ENCODE assay signal across 21 mouse cellular contexts in genomic region chr10:12339704-12340558, GRCm38 (mm10).
DNase-seq lines count a peak whose midpoint lies in the region; ATAC-seq and TF ChIP-seq lines count a peak whose summit lies in the region.
"Had no signal": no experiment of that assay in that cellular context is flagged by ENCODE, and none has a peak within 500 bp of the region (broad histone marks: within the 10 kb centered on the region; RNA-seq: fewer than 3 reads in every experiment).

No protein-coding gene starts in this region.

- no peak for DNase-seq in hindbrain, embryonic 11.5 days (ENCODE audit: low spot score)
- DNase-seq in layer of hippocampus, postnatal 14 days (ENCODE audit: low spot score in 2 of 2): peak; percentile 32 to 58
- DNase-seq in layer of hippocampus, postnatal 10 days (ENCODE audit: low spot score in 2 of 2): no peak
- DNase-seq in forebrain, postnatal 0 days: peak; percentile 4
- DNase-seq in telencephalon, adult 2 months (ENCODE audit: low read depth, low spot score): peak; percentile 22
- DNase-seq in adrenal gland, adult 2 months: no peak
- DNase-seq: B cell, adult 2 months; cerebellum, adult 9-10 months; gastrocnemius, postnatal 14 days; heart, postnatal 4 days; kidney, adult 8-10 months; kidney, postnatal 36 days; left cerebral cortex, postnatal 4 days; liver; right cerebral cortex, postnatal 14 days; spleen, adult 18-20 months had no signal

- H3K4me2 ChIP-seq in hindbrain, embryonic 13.5 days: no peak overlapping the region
- no peak overlapping the region for H3K4me2 ChIP-seq in hindbrain, embryonic 11.5 days (replicated peaks; ENCODE audit: low read depth, low read length)
- no peak overlapping the region for H3K4me2 ChIP-seq in forebrain, postnatal 0 days (ENCODE audit: low read depth)
- H3K4me2 ChIP-seq: heart, embryonic 15.5 days had no signal

- no peak overlapping the region for H3K4me3 ChIP-seq in hindbrain, embryonic 13.5 days
- H3K4me3 ChIP-seq in hindbrain, embryonic 11.5 days (ENCODE audit: low read depth, low read length): no peak overlapping the region
- H3K4me3 ChIP-seq in forebrain, postnatal 0 days (ENCODE audit: low read depth, low read length): no peak overlapping the region
- H3K4me3 ChIP-seq: embryonic facial prominence, embryonic 10.5 days; heart, embryonic 15.5 days; left cerebral cortex, adult 2 months had no signal

- ATAC-seq in hindbrain, embryonic 13.5 days (ENCODE audit: low FRiP score): peak; percentile 67; the same call in 1 of the 2 replicates
- no peak for ATAC-seq in hindbrain, embryonic 11.5 days (ENCODE audit: low FRiP score)
- ATAC-seq in forebrain, postnatal 0 days: peak; percentile 57
- ATAC-seq: lung, postnatal 0 days had no signal

- peaks cover 15% of the 10 kb centered on the region for H3K4me1 ChIP-seq in hindbrain, embryonic 13.5 days (replicated peaks)
- no peaks in the 10 kb centered on the region for H3K4me1 ChIP-seq in hindbrain, embryonic 11.5 days (replicated peaks; ENCODE audit: control insufficient read depth, insufficient read depth, low read length)
- peaks cover 13% of the 10 kb centered on the region; the same call in 1 of the 2 replicates for H3K4me1 ChIP-seq in forebrain, postnatal 0 days (ENCODE audit: insufficient read depth)
- H3K4me1 ChIP-seq: embryonic facial prominence, embryonic 10.5 days; heart, embryonic 15.5 days had no signal

- H3K9me3 ChIP-seq in hindbrain, embryonic 13.5 days: no peaks in the 10 kb centered on the region
- no peaks in the 10 kb centered on the region for H3K9me3 ChIP-seq in hindbrain, embryonic 11.5 days (ENCODE audit: control insufficient read depth, low read length)
- H3K9me3 ChIP-seq in forebrain, postnatal 0 days (ENCODE audit: low read length): no peaks in the 10 kb centered on the region
- H3K9me3 ChIP-seq: embryonic facial prominence, embryonic 10.5 days; heart, embryonic 15.5 days had no signal

- H3K27me3 ChIP-seq in hindbrain, embryonic 13.5 days: no peaks in the 10 kb centered on the region
- no peaks in the 10 kb centered on the region for H3K27me3 ChIP-seq in hindbrain, embryonic 11.5 days (ENCODE audit: control insufficient read depth, insufficient read depth, low read length)
- H3K27me3 ChIP-seq in forebrain, postnatal 0 days (ENCODE audit: insufficient read depth, low read length): no peaks in the 10 kb centered on the region
- H3K27me3 ChIP-seq: heart, embryonic 15.5 days had no signal

- no peak overlapping the region; the same call in 1 of the 2 replicates for H3K27ac ChIP-seq in hindbrain, embryonic 13.5 days
- H3K27ac ChIP-seq in hindbrain, embryonic 11.5 days (ENCODE audit: low read depth, low read length): no peak overlapping the region
- H3K27ac ChIP-seq in forebrain, postnatal 0 days (ENCODE audit: low read depth, low read length): peak overlapping the region; percentile 36; the same call in 1 of the 2 replicates
- H3K27ac ChIP-seq: embryonic facial prominence, embryonic 10.5 days; heart, embryonic 15.5 days had no signal

- H3K9ac ChIP-seq in hindbrain, embryonic 13.5 days: no peak overlapping the region
- H3K9ac ChIP-seq in hindbrain, embryonic 11.5 days (ENCODE audit: low read depth, low read length): no peak overlapping the region
- no peak overlapping the region for H3K9ac ChIP-seq in forebrain, postnatal 0 days
- H3K9ac ChIP-seq: heart, embryonic 15.5 days had no signal

- TF ChIP-seq CTCF in forebrain, postnatal 0 days (IDR thresholded peaks at IDR 0.05; ENCODE audit: low read depth): no peak

- WGBS in hindbrain, embryonic 13.5 days: 60% methylated on average over 10 of the region's 10 CpGs
- WGBS in hindbrain, embryonic 11.5 days: 78% methylated on average over 10 of the region's 10 CpGs
- 47% methylated on average over 10 of the region's 10 CpGs for WGBS in forebrain, postnatal 0 days

- H3K36me3 ChIP-seq in hindbrain, embryonic 13.5 days: no peaks in the 10 kb centered on the region
- no peaks in the 10 kb centered on the region for H3K36me3 ChIP-seq in hindbrain, embryonic 11.5 days (ENCODE audit: control insufficient read depth, insufficient read depth, low read length)
- no peaks in the 10 kb centered on the region for H3K36me3 ChIP-seq in forebrain, postnatal 0 days (ENCODE audit: insufficient read depth)
- H3K36me3 ChIP-seq: embryonic facial prominence, embryonic 10.5 days; heart, embryonic 15.5 days had no signal

Comparison
In these comparisons a context has a peak if more than half of its experiments do, and no peak if none do; other contexts are left out.
1. DNase-seq: peak in layer of hippocampus, postnatal 14 days (2 of 2), forebrain, postnatal 0 days (single experiment) and telencephalon, adult 2 months (single experiment); none in hindbrain, embryonic 11.5 days (single experiment), layer of hippocampus, postnatal 10 days (0 of 2) and adrenal gland, adult 2 months (single experiment).